Mouse (Mus musculus) cerebellum, postnatal 14 days (tissue): ENCODE results near the gene Dnajc3.
"Not testable (repeated sequence)": the region's sequence is repeated elsewhere in the genome, so short reads cannot be mapped to it uniquely, and the experiment has no call there.

Source experiments
- DNase-seq, 2 experiments: peaks; one replicate each; pipeline ENCODE4 v3.0.0; 2021; ENCODE audit warnings: mixed read lengths in 2 of 2

The Dnajc3 gene

DNA sequence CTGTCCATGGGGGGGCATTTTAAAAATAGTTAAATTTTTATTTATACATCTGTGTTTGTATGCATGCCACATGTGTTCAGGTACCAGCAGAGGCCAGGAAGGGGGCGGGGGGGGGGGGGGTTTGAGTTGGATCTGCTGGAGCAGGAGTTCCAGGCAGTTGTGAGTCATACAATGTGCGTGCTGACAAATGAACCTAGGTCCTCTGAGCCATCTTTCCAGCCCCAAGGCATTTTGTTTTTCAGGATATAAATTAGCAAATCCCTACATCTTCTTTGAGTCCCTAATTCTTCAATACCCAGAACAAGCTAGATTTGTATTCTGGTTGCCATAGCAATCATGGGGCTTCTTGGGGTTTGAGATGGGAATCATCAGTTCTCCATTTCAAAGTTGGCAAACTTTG, 6.6 kb upstream of the Dnajc3 start:
- DNase-seq = no peak

DNA sequence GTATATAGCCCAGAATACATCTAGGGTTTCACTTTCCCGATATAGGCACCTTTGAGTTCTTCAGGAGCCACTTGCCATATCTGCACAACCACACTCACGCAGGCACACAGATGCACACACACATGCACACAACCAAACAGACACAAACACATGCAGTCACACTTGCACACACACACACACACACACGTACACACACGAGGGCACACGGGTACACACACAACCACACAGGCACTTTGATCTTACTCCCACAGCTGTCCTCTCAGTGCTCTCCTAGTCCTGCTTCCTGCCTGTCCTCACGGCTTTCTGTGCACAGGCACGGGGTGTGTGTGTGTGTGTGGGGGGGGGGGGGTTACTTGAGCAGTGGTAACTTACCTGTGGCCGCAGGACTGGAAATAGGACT, 4.8 kb upstream of the Dnajc3 start:
- no peak for DNase-seq

DNA sequence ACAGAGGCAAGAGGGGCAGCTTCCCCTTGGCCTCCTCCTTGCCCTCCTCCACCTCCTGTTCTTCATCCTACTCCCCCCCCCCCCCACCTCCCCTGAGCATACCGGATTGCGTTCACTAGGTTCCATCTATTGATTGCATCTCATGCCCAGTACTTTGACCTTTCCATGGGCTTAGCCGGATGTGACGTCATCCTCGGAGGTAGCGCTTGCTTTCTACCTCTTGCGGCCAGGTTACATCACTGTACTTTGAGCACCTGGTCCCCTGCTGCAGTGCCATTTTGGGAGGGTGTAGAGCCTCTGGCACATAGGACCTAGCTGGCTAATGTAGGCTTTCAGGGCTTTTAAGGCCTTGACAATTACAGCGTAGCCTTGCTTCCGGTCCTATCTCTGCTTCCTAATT, 3.1 kb upstream of the Dnajc3 start:
- no peak for DNase-seq

DNA sequence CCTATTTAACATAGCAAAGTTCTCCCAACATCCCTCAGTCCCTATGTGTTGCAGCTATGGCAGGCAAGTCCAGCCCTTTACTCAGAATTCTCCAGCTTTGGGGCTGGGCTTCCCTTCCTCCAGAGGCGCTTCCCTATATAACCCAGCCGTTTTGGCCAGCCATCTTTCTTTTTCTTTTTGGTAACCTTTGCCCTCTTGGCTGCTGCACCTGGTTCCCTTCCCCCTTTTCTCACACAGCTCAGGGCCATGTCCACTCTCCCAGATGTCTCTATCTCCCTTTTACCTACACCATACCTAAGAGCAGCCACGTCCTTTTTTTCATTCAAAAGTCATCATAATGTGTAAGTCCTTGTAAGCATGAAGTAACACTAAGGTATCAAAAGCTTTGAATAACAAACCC, 1.5 kb upstream of the Dnajc3 start:
- no peak for DNase-seq

DNA sequence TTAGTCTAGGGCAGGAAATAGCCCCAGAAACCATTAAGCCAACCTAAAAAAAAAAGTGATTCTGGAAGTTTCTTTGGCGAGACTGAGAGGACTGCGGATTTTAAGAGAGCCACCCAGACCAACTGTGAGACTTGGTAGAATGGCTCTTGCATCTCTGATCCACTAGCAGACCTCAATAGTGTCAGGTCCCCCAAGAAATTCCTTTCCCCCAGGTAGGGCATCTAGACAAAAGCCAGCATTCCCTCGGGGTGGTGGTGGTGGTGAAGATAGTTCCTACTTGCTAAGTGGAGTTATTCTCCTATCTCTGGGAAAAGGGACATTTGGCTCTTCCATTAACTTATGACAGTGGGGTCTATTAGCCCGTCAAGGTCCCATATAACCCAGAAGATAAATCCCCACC, 824 bp upstream of the Dnajc3 start:
- no peak for DNase-seq

DNA sequence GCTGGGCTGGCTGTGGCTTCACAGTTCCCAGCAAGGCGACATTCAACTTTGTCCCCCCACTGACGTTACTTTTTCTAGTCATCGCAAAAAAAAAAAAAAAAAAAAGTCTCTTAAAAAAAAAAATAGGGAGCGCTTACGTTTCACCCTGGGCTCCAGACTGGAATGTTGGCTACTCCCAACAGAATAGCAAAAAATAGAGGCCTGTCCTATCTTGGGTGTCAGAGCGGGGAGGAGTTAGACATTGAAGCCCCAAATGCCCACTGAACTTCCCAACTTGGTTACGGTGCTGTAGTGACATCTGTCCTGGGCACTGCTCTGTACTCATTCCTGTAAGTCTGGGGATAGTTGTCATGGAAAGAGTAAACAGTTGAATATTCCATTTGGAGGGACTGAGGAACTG, 775 bp downstream of the Dnajc3 start:
- no peak for DNase-seq

DNA sequence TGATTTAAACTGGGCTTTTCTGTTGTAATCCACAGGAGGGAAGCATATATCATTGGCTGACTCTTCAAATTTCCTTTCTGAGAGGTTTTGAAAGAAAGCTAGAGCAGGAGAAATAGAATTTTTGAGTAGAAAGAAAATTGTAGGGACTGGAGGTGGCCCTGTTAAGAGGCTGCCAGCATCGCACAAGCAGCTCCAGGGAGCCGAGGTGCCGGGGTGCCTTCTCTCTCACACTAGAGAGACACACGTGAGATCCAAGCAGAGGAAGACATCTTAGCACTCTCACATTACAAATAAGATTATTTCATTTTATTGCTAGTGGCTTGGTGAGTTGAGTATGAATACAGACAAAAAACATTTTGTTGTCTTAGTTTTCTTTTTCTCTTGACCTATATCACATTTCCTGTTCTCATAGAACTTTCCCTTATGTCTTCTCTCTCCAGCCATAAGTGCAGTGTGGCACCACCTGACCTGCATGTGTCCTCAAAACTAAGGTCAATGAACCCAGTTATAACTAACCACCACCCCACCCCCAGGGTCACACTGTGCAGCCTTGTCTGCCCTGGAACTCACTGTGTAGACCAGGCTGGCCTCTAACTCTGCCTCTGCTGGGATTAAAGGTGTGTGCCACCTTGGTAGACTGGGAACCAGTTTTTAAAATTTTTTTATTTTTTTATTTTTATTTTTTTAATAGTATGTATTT, 3.2 kb downstream of the Dnajc3 start:
- no peak for DNase-seq

DNA sequence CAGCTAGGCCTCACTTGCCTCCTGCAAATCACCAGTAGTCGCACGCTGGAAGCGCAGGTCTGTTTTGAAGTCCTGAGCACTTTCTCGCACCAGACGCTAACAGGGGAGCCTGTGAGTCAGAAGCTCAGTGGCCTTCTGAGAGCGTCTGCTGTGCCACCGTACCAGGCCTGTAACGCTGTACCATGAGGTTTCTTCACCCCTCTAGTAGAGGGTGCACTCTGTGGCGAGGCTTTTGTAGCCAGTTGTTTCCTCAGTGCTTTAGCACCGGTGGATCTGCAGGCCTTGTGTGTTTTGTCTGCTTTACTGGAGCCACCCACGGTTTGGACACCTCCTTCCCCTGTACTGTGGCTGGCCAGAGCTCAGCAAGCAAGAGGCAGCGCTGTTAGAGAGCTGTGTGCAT, 4.3 kb downstream of the Dnajc3 start:
- no peak for DNase-seq

DNA sequence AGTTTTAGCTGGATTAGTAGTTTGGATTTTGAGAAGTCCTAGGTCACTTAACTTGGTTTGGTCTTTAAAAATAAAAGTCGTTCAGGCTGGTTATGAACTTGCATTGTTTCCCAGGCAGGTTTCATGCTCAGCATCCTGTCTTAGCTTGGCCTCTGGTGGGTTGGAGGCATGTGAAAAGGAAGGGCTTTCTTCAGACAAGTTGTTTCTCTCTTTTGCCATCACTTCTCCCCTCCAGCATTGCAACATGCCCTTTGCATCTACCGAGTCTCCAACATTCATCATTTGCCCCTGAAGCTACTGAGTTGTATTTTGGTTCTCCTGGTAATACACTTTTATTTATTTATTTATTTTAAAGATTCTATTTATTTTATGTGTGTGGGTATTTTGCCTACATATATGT, 6.9 kb downstream of the Dnajc3 start:
- no peak for DNase-seq

DNA sequence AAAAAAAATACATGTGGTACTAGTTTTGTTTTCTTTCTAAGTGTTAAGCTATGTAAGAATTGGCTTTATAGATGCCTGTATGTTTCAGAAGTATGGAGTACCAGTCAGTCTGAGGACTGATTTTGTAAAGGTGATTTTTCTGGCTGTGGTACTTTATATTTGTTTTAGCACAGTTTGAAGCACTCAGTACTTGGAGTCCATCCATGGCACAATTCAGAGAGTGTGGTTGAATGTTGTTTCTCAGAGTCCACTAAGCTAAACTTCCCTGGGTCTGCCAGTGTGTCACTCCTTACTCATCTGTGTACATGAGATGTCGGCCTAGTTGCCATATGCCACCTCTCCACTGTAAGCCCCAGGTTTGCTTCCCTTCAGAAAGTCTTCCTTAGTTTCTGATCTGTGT, 11.1 kb downstream of the Dnajc3 start:
- DNase-seq = no peak

DNA sequence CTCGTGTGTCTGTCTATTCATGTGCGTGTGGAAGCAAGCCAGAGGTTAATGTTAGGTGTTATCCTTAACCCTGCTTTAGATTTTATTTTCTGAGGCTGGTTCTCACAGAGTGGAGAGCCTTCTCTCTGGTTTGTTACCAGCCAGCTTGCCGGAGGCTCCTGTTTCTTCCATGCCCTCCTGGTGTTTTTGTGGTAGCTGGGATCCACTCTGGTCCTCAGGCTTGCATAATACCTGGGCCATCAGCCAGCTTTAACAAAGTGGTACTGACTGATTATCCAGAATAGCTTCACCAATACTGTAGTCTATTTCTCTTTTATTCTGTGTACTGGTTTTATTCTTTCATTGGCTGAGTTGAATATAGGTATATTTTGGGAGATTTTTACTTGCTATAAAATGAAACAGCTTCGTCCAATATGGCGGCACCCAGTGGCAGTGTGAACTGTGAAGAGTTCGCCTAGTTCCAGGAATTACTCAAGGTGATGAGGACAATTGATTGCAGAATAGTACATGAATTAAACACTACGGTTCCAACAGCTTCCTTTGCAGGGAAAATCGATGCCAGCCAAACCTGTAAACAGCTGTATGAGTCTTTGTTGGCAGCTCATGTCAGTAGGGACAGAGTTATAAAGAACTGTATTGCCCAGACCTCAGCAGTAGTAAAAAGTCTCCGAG, 14.3 kb downstream of the Dnajc3 start:
- peak in 1 of 2 experiments; percentile 10 for DNase-seq

DNA sequence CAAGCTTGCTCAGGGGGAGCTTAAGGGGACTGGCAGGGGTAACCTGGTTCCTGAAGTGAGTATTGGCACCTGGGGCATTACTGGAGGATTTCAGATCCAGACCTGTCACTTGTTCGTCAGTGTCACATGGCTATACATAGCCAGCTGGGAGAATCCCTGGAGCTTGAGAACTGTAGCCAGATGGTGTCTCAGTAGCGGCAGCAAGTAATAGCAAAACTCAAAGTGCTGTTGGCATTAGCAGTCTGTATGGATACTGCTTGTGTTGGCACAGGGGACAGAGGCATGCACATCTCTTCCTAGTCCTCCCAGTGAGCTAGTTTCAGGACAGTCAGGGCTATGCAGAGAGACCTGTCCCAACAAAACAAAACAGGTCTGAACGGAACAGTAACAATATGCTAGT, 20.2 kb downstream of the Dnajc3 start:
- no peak for DNase-seq

DNA sequence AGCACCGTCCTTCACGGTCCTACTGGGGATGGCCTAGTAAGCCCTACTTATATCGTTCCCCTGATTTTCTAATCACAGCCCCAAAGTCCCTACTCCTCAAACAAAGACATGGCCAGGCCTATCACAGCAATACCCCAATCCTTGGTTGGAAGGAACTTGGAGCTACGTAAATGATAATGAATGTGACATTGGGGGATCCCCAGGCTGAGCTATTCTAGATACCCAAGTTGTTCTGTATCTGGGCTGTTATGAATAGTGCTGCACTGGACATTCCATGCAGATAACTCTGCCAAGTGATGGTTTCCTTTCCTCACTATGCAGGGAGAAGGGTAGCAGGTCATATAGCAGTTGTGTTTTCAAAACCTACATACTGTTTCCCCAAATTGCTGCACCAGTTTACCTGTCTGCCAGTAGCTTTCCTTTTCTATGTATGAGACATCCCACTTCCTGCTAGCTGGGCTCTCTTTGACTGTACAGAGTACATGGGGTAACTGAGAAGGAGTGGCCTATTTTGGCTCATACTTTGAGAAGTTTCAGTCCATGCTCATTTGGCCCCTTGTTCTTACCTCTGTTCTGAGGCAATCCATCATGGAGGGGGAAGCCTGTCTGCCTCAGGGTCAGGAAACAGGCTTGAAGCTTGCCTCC, 27.7 kb downstream of the Dnajc3 start:
- DNase-seq = no peak

DNA sequence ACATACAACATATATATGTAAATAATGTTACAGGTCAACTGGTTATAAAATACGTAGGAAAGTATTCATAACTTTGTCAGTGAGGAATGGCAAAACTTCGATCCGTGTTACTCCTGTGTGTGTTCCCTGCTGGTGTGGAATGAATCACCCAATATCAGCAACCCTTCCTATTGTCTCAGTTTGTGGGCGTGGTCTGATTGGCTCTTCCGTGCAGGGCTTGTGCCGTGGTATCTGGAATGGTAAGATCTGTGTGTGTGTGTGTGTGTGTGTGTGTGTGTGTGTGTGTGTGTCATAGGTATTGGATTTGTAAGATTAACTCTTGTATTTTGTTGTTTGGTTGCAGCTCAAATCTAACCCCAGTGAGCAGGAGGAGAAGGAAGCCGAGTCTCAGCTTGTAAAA, 29.9 kb downstream of the Dnajc3 start:
- no peak for DNase-seq

DNA sequence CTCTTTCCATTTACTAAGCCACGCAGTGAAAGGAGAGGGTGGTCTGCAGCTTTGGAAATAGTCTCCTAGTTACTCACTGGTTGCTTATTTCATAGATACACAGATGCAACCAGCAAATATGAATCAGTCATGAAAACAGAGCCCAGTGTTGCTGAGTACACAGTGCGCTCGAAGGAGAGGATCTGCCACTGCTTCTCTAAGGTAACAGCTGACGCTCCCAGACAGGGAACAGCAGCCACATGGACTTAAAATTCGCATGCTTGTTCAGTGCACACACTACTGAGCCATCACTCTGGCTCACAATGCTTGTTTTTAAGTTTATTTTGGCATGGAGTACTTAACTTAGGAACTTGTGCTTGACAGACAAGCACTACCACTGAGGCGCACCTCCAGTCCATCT, 34.5 kb downstream of the Dnajc3 start:
- no peak for DNase-seq

DNA sequence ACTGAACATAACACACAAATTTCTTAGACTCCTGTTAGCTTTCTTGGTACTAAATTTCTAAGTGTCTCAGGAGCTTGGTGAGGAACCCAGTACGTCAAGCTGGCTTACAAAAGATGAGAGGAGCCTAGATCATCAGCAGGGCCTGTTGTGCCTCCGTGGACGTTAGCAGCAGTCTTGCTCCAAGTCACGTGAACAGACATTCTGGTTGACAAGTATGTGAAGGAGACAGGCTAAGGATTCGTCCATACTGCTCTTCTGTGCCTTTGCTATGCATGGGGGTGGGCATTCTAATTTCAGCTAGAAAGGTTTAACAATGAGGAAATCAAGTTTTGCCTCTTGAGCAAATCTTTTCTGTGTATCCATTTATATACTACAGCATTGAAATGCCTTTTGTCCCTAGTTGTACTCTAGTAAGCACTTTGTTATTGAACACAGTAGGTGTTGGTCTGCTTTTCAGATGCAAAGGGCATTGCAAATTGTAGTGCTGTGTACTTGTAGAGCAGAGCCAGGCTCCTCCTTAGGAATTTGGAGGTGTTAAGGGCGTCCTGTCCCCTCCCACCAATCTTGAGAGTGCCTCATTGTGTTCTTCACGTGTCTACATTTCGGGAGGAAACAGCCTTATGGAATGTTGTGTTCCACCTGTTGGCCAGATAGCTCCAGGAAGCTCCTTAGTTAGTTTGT, 39.5 kb downstream of the Dnajc3 start:
- DNase-seq = no peak

DNA sequence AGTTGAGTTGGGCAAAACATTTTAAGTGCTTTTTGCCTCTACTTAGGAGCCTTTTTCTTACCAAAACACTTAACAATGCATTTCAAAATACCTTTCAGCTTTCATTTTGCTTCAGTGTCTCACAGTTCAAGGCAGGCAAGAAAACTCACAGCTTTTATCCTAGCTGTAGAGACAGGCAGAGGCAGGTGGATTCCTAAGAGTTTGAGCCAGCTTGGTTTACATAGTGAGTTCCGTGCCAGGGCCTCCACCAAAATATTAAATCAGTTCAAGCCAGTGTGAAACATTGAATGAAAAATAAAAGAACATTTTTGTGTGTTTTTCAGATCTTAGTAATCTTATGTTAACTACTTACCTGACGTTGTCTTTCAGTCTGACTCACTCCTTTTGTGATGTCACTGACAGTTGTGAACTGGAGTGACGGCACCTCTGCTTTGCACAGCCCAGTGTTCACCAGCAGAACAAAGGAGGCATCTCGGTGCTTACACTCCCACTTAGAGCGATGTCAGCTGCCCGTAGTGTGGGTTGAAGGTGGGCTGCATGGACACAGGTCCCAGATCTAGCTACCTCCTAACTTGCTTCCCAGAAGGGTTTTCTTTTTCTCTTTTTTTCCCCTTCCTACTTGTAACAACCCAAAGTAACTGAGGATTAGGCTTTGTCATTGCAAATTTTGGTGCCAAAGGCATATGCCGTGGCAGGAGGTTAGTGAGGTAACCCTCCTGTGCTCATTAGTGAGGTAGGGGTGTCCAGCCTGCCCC, 42.0 kb downstream of the Dnajc3 start:
- no peak for DNase-seq

DNA sequence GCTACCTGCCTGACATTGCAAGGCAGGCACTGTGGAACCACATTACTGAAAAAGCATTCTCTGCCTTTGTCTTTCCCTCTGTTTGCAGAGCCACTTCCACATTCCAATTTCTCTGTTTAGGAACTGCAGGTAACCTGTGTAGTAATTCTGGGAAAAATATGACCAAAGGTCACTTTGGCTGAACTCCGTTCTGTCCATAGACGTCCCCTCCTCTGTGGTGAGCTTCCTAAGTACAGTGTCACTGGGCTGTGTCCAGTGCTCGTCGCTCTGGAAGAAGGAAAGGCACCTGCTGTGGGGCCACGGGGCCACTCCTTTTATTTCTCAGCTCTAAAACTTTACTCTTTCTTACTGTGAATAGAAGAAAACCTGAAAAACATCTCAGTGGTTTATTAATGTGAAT, 42.6 kb downstream of the Dnajc3 start:
- DNase-seq = no peak

DNA sequence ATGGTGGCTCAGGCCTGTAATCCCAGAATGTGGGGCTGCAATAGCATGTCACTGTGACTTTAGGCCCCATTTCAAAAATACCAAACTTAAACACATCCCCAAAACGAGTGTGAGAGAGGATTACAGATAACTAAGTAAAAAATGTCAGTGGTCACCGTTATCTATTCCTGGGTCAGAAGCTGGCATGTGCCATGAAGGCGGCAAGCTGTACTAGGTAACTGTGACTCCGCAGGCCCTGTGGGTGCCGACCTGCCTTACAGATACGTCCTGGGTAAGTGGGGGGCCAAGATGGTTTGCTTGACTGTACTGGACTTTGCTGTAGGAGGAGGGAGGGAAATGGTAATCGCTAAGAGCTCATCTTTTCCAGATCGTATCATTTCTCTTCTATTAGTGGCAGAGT, 43.1 kb downstream of the Dnajc3 start:
- no peak for DNase-seq

DNA sequence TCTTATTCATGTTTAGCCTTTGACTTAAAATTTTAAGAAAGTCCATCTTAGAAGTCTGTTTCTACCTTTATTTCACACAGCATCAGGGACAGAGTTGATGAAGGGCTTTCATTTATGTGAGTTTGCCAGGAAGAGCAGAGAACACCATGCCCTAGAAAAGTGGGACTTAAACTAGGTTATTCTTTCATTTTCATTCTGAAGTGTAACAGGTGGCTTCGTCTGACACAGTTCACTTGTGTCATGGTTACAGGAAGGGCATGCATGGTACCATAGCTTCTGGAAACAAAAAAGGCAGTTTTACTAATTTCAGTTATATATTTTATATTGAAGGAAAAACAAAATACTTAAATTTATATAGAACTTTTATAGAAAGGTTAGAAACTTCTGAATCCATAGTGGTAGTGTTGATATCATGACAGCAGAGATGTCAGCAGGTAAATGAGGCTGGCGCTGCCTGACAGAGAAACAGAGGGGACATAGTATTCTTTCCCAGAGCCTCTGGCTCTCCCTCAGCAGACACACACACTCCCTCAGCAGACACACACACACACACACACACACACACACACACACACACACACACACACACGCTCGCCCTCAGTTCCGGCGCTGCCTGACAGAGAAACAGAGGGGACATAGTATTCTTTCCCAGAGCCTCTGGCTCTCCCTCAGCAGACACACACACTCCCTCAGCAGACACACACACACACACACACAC, 44.1 kb downstream of the Dnajc3 start:
- not testable (repeated sequence) for DNase-seq

DNA sequence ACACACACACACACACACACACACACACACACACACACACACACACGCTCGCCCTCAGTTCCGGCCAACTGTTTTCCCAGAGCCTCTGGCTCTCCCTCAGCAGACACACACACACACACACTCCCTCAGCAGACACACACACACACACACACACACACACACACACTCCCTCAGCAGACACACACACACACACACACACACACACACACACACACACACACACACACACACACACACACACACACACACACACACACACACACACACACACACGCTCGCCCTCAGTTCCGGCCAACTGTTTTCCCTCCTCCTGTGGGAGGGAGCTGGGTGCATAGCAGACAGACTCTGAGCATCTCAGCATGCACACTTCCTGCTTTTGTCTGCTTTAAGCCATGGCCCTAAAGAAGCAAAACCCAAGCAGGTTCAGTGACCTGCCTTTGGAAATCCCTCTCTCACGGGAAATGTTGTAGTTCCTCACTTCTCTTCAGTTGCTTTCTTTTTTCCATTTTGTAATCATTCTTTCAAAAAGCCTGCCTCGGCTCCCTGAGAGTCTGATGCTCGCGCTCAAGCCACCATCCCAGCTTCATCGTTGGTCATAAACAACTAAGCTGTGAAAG, 44.8 kb downstream of the Dnajc3 start:
- peak in 1 of 2 experiments; percentile 12 for DNase-seq

DNA sequence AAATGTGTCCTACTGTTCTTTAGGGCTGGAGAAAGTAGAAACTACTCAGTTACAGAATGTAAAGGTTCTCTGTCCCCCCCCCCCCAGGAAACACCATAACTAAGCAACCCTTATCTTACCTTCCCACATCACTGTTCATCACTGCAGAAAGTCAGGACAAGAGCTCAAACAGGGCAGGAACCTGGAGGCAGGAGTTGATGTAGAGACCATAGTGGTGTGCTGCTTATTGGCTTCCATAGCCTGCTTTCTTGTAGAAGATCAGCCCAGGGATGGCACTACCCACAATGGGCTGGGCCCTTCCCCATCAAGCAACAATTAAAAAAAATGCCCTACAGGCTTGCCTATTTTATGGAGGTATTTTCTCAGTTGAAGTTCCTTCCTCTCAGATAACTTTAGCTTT, 45.6 kb downstream of the Dnajc3 start:
- no peak for DNase-seq
